Mouse (Mus musculus) ES-Bruce4 (cell line): Measurements from ENCODE around the gene Slc28a3.

Experiments
- EP300 ChIP-seq: IDR thresholded peaks from 2 replicates; pipeline ENCODE4 v1.6.1; 2011; ENCODE audit warnings: low read depth, low read length; ENCODE audit not compliant: insufficient read depth
- POLR2A ChIP-seq: IDR thresholded peaks from one replicate; pipeline ENCODE4 v1.8.1; 2011; ENCODE audit warnings: low read length; ENCODE audit not compliant: insufficient read depth

- TF ChIP-seq POLR2A, result no peak
- no peak for TF ChIP-seq EP300
Measured at GRCm38 (mm10) chr13:58547570-58547969, 63.1 kb downstream of the Slc28a3 start.
